Mouse (Mus musculus) embryonic facial prominence, embryonic 15.5 days (tissue): Measurements from ENCODE around the gene Fdxacb1. TPM values are rescaled to one million over a fixed set of nuclear protein-coding genes. Genes with fewer than 3 reads are reported as not detected.

Experiments
- polyA plus RNA-seq: library from polyadenylated mRNA; unstranded; fragments of >200 nt; fragmentation: Nextera tagmentation; extraction: Ambion mirVana; gene quantifications from 2 replicates; pipeline ENCODE4 v1.2.1, GENCODE M21; 2015

Gene Fdxacb1
- polyA plus RNA-seq, 1 experiment from 2014 or later: 10.8 TPM

Other genes with a start within 250 kb of the Fdxacb1 start
- gene Pts, start 239.5 kb upstream of the Fdxacb1 start, polyA plus RNA-seq: 68.0 and 75.7 TPM in 2 replicates
- gene Il18, start 213.4 kb upstream of the Fdxacb1 start, polyA plus RNA-seq: 6.5 and 7.9 TPM in 2 replicates
- 0.08 and 0.52 TPM in 2 replicates for gene Bco2, start 213.1 kb upstream of the Fdxacb1 start, polyA plus RNA-seq
- not detected in 2 replicates for gene Tex12, start 206.9 kb upstream of the Fdxacb1 start, polyA plus RNA-seq
- 249 TPM in 2 replicates for gene Sdhd, start 164.4 kb upstream of the Fdxacb1 start, polyA plus RNA-seq
- gene Timm8b, start 164.3 kb upstream of the Fdxacb1 start, polyA plus RNA-seq: 208 and 217 TPM in 2 replicates
- gene Pih1d2, start 150.9 kb upstream of the Fdxacb1 start, polyA plus RNA-seq: 8.8 and 12.8 TPM in 2 replicates
- gene Nkapd1, start 150.8 kb upstream of the Fdxacb1 start, polyA plus RNA-seq: 23.1 and 25.2 TPM in 2 replicates
- 50.1 and 51.3 TPM in 2 replicates for gene Dlat, start 108.5 kb upstream of the Fdxacb1 start, polyA plus RNA-seq
- gene Dixdc1, start 28.7 kb upstream of the Fdxacb1 start, polyA plus RNA-seq: 13.7 and 17.2 TPM in 2 replicates
- 9.5 TPM in 2 replicates for gene 2310030G06Rik, start 21.7 kb upstream of the Fdxacb1 start, polyA plus RNA-seq
- gene Cryab, start 16.9 kb upstream of the Fdxacb1 start, polyA plus RNA-seq: 139 and 178 TPM in 2 replicates
- gene Hspb2, start 15.9 kb upstream of the Fdxacb1 start, polyA plus RNA-seq: 61.2 and 79.5 TPM in 2 replicates
- 33.9 and 35.2 TPM in 2 replicates for gene Alg9, start 6.8 kb downstream of the Fdxacb1 start, polyA plus RNA-seq
- gene 1110032A03Rik, start 7.3 kb downstream of the Fdxacb1 start, polyA plus RNA-seq: 39.9 and 51.9 TPM in 2 replicates
- 54.3 and 58.9 TPM in 2 replicates for gene Ppp2r1b, start 77.1 kb downstream of the Fdxacb1 start, polyA plus RNA-seq
- gene Sik2, start 240.8 kb downstream of the Fdxacb1 start, polyA plus RNA-seq: 19.0 and 20.6 TPM in 2 replicates